Mouse (Mus musculus) forebrain, embryonic 11.5 days (tissue): ENCODE data around the gene Tmem150c. TPM values are rescaled to one million over a fixed set of nuclear protein-coding genes. Genes with fewer than 3 reads are reported as not detected.

Experiments
- ATAC-seq: fragments of 200-750 bp; cut with Nextera tagmentation; replicated peaks from 2 replicates; pipeline ENCODE4 v1.8.0; 2017; ENCODE audit warnings: moderate TSS enrichment; ENCODE audit not compliant: low FRiP score
- DNase-seq: peaks from one replicate; pipeline ENCODE4 v3.0.0-alpha.2; 2017; ENCODE audit warnings: low spot score
- H3K27ac ChIP-seq: fragments of 300-500 bp; sonication (generic); 2 replicates; pipeline ENCODE4 v1.5.1; 2014; ENCODE audit warnings: low read depth, low read length
- H3K27me3 ChIP-seq: fragments of 300-500 bp; sonication (generic); 2 replicates; pipeline ENCODE4 v1.6.1; 2014; ENCODE audit warnings: mild to moderate bottlenecking, low read length, mixed read lengths; ENCODE audit not compliant: control insufficient read depth, insufficient read depth
- H3K36me3 ChIP-seq: fragments of 300-500 bp; sonication (generic); 2 replicates; pipeline ENCODE4 v1.6.1; 2014; ENCODE audit warnings: mild to moderate bottlenecking, low read length, moderate library complexity, mixed read lengths; ENCODE audit not compliant: control insufficient read depth, insufficient read depth
- H3K4me1 ChIP-seq: fragments of 300-500 bp; sonication (generic); replicated peaks from 2 replicates; pipeline ENCODE4 v1.6.1; 2014; ENCODE audit warnings: low read length, mixed read lengths; ENCODE audit not compliant: control insufficient read depth, insufficient read depth
- H3K4me2 ChIP-seq: fragments of 300-500 bp; sonication (generic); 2 replicates; pipeline ENCODE4 v1.6.1; 2014; ENCODE audit warnings: low read depth, mild to moderate bottlenecking, low read length, moderate library complexity, mixed read lengths; ENCODE audit not compliant: severe bottlenecking
- H3K4me3 ChIP-seq: fragments of 300-500 bp; sonication (generic); 2 replicates; pipeline ENCODE4 v1.5.1; 2014; ENCODE audit warnings: low read depth, low read length
- H3K9ac ChIP-seq: fragments of 300-500 bp; sonication (generic); 2 replicates; pipeline ENCODE4 v1.6.1; 2014; ENCODE audit warnings: low read length
- H3K9me3 ChIP-seq: fragments of 300-500 bp; sonication (generic); 2 replicates; pipeline ENCODE4 v1.6.1; 2016; ENCODE audit warnings: low read length, mixed read lengths; ENCODE audit not compliant: control insufficient read depth
- WGBS: fragments of 180-500 bp; shearing (Covaris S2); extraction: QIAGEN DNeasy Blood & Tissue Kit; methylation state at CpG from one replicate; pipeline ENCODE4 v1.1.7; 2014; 5-methylcytosine and 5-hydroxymethylcytosine counted together
- polyA plus RNA-seq: library from polyadenylated mRNA; unstranded; fragments of >200 nt; fragmentation: Nextera tagmentation; extraction: Ambion mirVana; gene quantifications from 2 replicates; pipeline ENCODE4 v1.2.1, GENCODE M21; 2014

Gene Tmem150c
- polyA plus RNA-seq, 1 experiment from 2014 or later = 2.4 TPM

GRCm38 (mm10) chr5:100196854-100197431 lies 37.3 kb upstream of the Tmem150c start:
- no peak for ATAC-seq
- Histone ChIP-seq H3K27ac (no peak overlapping the region), H3K9me3 (no peaks in the 10 kb centered on the region), H3K9ac (no peak overlapping the region), H3K4me3 (no peak overlapping the region), H3K36me3 (no peaks in the 10 kb centered on the region), H3K4me1 (peaks cover 6% of the 10 kb centered on the region; the same call in 1 of the 2 replicates), H3K4me2 (no peak overlapping the region), H3K27me3 (no peaks in the 10 kb centered on the region)
- 66% methylated on average over 15 of the region's 15 CpGs for WGBS
- DNase-seq = peak; percentile 37

- peak; percentile 23 for DNase-seq
- no peak overlapping the region for H3K9ac ChIP-seq
- no peaks in the 10 kb centered on the region for H3K9me3 ChIP-seq
- no peak overlapping the region for H3K4me3 ChIP-seq
- WGBS = 76% methylated on average over 9 of the region's 9 CpGs
- no peaks in the 10 kb centered on the region for H3K36me3 ChIP-seq
- H3K27me3 ChIP-seq = no peaks in the 10 kb centered on the region
- H3K4me1 ChIP-seq = peaks cover 6% of the 10 kb centered on the region; the same call in 1 of the 2 replicates
- H3K27ac ChIP-seq = no peak overlapping the region
- no peak overlapping the region for H3K4me2 ChIP-seq
- no peak for ATAC-seq
Observed at GRCm38 (mm10) chr5:100196397-100196796, 36.8 kb upstream of the Tmem150c start.

- no peaks in the 10 kb centered on the region for H3K4me1 ChIP-seq
- 91% methylated on average over 14 of the region's 14 CpGs for WGBS
- no peak for ATAC-seq
Observed at GRCm38 (mm10) chr5:100191438-100192190, 32.0 kb upstream of the Tmem150c start.

GRCm38 (mm10) chr5:100187035-100187901 lies 27.7 kb upstream of the Tmem150c start:
- H3K27me3 ChIP-seq = no peaks in the 10 kb centered on the region
- ATAC-seq (no peak), DNase-seq (no peak)
- no peak overlapping the region for H3K4me2 ChIP-seq
- H3K9me3 ChIP-seq = no peaks in the 10 kb centered on the region
- H3K36me3 ChIP-seq = no peaks in the 10 kb centered on the region
- no peak overlapping the region for H3K9ac ChIP-seq
- H3K27ac ChIP-seq = no peak overlapping the region
- no peak overlapping the region for H3K4me3 ChIP-seq
- WGBS = 88% methylated on average over 3 of the region's 3 CpGs
- H3K4me1 ChIP-seq = no peaks in the 10 kb centered on the region

More at GRCm38 (mm10) chr5:100191438-100192190, 32.0 kb upstream of the Tmem150c start:
- no peak for DNase-seq
- Histone ChIP-seq H3K27ac (no peak overlapping the region), H3K4me3 (no peak overlapping the region), H3K4me2 (no peak overlapping the region), H3K9me3 (no peaks in the 10 kb centered on the region), H3K36me3 (no peaks in the 10 kb centered on the region), H3K9ac (no peak overlapping the region), H3K27me3 (no peaks in the 10 kb centered on the region)

- Histone ChIP-seq H3K36me3 (no peaks in the 10 kb centered on the region), H3K27ac (no peak overlapping the region), H3K27me3 (no peaks in the 10 kb centered on the region), H3K4me2 (no peak overlapping the region), H3K9me3 (no peaks in the 10 kb centered on the region), H3K4me3 (no peak overlapping the region), H3K9ac (no peak overlapping the region), H3K4me1 (no peaks in the 10 kb centered on the region)
- DNase-seq = no peak
- 70% methylated on average over 7 of the region's 7 CpGs for WGBS
- no peak for ATAC-seq
Observed at GRCm38 (mm10) chr5:100186618-100187017, 27.0 kb upstream of the Tmem150c start.

GRCm38 (mm10) chr5:100185895-100186294 lies 26.3 kb upstream of the Tmem150c start:
- no peaks in the 10 kb centered on the region for H3K4me1 ChIP-seq
- H3K27ac ChIP-seq = no peak overlapping the region
- H3K36me3 ChIP-seq = no peaks in the 10 kb centered on the region
- DNase-seq (no peak), ATAC-seq (no peak)
- H3K27me3 ChIP-seq = no peaks in the 10 kb centered on the region
- 24% methylated on average over 7 of the region's 7 CpGs for WGBS
- no peaks in the 10 kb centered on the region for H3K9me3 ChIP-seq
- H3K4me3 ChIP-seq = no peak overlapping the region
- H3K4me2 ChIP-seq = no peak overlapping the region
- H3K9ac ChIP-seq = no peak overlapping the region

GRCm38 (mm10) chr5:100181011-100181410 lies 21.4 kb upstream of the Tmem150c start:
- ATAC-seq (no peak), DNase-seq (no peak)
- H3K27ac ChIP-seq = no peak overlapping the region
- H3K9ac ChIP-seq = no peak overlapping the region
- no peak overlapping the region for H3K4me2 ChIP-seq
- no peaks in the 10 kb centered on the region for H3K9me3 ChIP-seq
- H3K4me3 ChIP-seq = no peak overlapping the region
- WGBS = 55% methylated on average over 1 of the region's 1 CpGs
- no peaks in the 10 kb centered on the region for H3K36me3 ChIP-seq
- H3K4me1 ChIP-seq = peaks cover 3% of the 10 kb centered on the region; the same call in 1 of the 2 replicates
- no peaks in the 10 kb centered on the region for H3K27me3 ChIP-seq

- Histone ChIP-seq H3K4me3 (no peak overlapping the region), H3K9ac (no peak overlapping the region), H3K9me3 (no peaks in the 10 kb centered on the region), H3K27ac (peak overlapping the region; percentile 63; the same call in 1 of the 2 replicates), H3K27me3 (no peaks in the 10 kb centered on the region), H3K4me2 (no peak overlapping the region), H3K36me3 (no peaks in the 10 kb centered on the region), H3K4me1 (peaks cover 6% of the 10 kb centered on the region)
- DNase-seq = no peak
- no peak for ATAC-seq
- 65% methylated on average over 2 of the region's 2 CpGs for WGBS
Observed at GRCm38 (mm10) chr5:100178781-100179165, 19.2 kb upstream of the Tmem150c start.
